ENCODE assay signal across 15 mouse cellular contexts in genomic region chr17:48592457-48592856, GRCm38 (mm10).
"Had no signal": no experiment of that assay in that cellular context is flagged by ENCODE, and none has a peak within 500 bp of the region (broad histone marks: within the 10 kb centered on the region; RNA-seq: fewer than 3 reads in every experiment).

No protein-coding gene starts in this region.

- H3K27me3 ChIP-seq: neural tube, embryonic 13.5 days; neural tube, embryonic 15.5 days; stomach, embryonic 15.5 days had no signal

- H3K9me3 ChIP-seq: midbrain, embryonic 10.5 days; neural tube, embryonic 13.5 days; neural tube, embryonic 15.5 days; stomach, embryonic 15.5 days had no signal

- H3K4me1 ChIP-seq: midbrain, embryonic 10.5 days; neural tube, embryonic 13.5 days; neural tube, embryonic 15.5 days; stomach, embryonic 15.5 days had no signal

- DNase-seq: lung, adult 18-20 months; lung, embryonic 14.5 days; lung, postnatal 10 days; midbrain, embryonic 14.5 days; right cerebral cortex, postnatal 14 days; thymus, adult 2 months; thymus, postnatal 25 days; thymus, postnatal 4 days had no signal

- H3K4me2 ChIP-seq: lung, embryonic 14.5 days; neural tube, embryonic 13.5 days; neural tube, embryonic 15.5 days; stomach, embryonic 15.5 days had no signal

- H3K27ac ChIP-seq: midbrain, embryonic 10.5 days; neural tube, embryonic 13.5 days; neural tube, embryonic 15.5 days; stomach, embryonic 15.5 days; stomach, postnatal 0 days had no signal

- H3K36me3 ChIP-seq: midbrain, embryonic 10.5 days; neural tube, embryonic 13.5 days; neural tube, embryonic 15.5 days; stomach, embryonic 15.5 days had no signal

- ATAC-seq: midbrain, embryonic 16.5 days had no signal

- H3K4me3 ChIP-seq: midbrain, embryonic 10.5 days; myocyte; neural tube, embryonic 13.5 days; neural tube, embryonic 15.5 days; stomach, embryonic 15.5 days had no signal

- H3K9ac ChIP-seq: lung, embryonic 14.5 days; neural tube, embryonic 13.5 days; neural tube, embryonic 15.5 days; stomach, embryonic 15.5 days had no signal
